Mouse (Mus musculus): ENCODE measurements around the gene Map4k4. TPM values are rescaled to one million over a fixed set of nuclear protein-coding genes. Genes with fewer than 3 reads are reported as not detected.
A peak's percentile ranks its signal among the peaks of the same experiment; 100 is the strongest.

Gene Map4k4
- total and polyA plus RNA-seq, 2 experiments from 2014 or later = 34.1 to 189 TPM

DNA sequence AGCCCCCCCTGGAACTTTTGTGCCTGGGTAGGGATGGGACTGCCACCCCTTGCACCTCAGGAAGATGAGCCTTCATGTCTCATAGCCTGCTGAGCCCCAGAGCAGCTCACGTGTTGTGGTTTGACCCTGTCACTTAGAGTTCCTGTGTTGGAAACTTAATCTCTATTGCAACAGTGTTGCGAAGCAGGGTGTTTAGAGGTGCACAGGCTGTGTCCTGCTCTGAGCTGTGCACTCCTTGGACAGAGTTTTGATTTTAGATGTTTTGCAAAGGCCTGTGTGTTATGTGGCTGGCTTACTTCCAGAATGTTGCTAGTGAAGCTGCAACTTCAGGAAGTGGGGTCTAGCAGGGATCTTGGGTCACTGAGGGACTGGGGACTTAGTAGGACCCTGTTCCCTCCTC lies 4.1 kb upstream of the Map4k4 start:
- no peak overlapping the region for H3K27ac ChIP-seq
- DNase-seq (ENCODE audit: low spot score) (no peak), ATAC-seq (no peak)
- no peak overlapping the region for H3K4me3 ChIP-seq (ENCODE audit: low read length)
- WGBS = 73% methylated on average over 2 of the region's 2 CpGs
- H3K9me3 ChIP-seq (ENCODE audit: low read length) = no peaks in the 10 kb centered on the region
- no peaks in the 10 kb centered on the region for H3K4me1 ChIP-seq (ENCODE audit: insufficient read depth, low read length)
- no peak for TF ChIP-seq CTCF (IDR thresholded peaks at IDR 0.05; ENCODE audit: low read depth)
- H3K36me3 ChIP-seq (ENCODE audit: insufficient read depth, low read length) = no peaks in the 10 kb centered on the region
- no peak overlapping the region for H3K9ac ChIP-seq (replicated peaks; ENCODE audit: low read length)
- no peaks in the 10 kb centered on the region for H3K27me3 ChIP-seq (ENCODE audit: insufficient read depth, low read length)
- no peak overlapping the region for H3K4me2 ChIP-seq (ENCODE audit: low read depth, low read length)

GRCm38 (mm10) chr1:39898686-39899085 lies 2.0 kb upstream of the Map4k4 start:
- no peak for TF ChIP-seq CTCF (IDR thresholded peaks at IDR 0.05; ENCODE audit: low read depth)

GRCm38 (mm10) chr1:39901063-39901811 lies 524 bp downstream of the Map4k4 start:
- Histone ChIP-seq H3K9ac (replicated peaks; ENCODE audit: low read length) (peak overlapping the region; percentile 100), H3K36me3 (ENCODE audit: insufficient read depth, low read length) (no peaks in the 10 kb centered on the region), H3K4me1 (ENCODE audit: insufficient read depth, low read length) (peaks cover 22% of the 10 kb centered on the region; the same call in 1 of the 2 replicates), H3K4me2 (ENCODE audit: low read depth, low read length) (peak overlapping the region; percentile 89), H3K4me3 (ENCODE audit: low read length) (peak overlapping the region; percentile 99), H3K27me3 (ENCODE audit: insufficient read depth, low read length) (no peaks in the 10 kb centered on the region), H3K27ac (peak overlapping the region; percentile 100), H3K9me3 (ENCODE audit: low read length) (no peaks in the 10 kb centered on the region)
- no peak for TF ChIP-seq CTCF (IDR thresholded peaks at IDR 0.05; ENCODE audit: low read depth)
- WGBS = 2% methylated on average over 52 of the region's 75 CpGs
- ATAC-seq (peak; percentile 48), DNase-seq (ENCODE audit: low spot score) (peak; percentile 66)

More at GRCm38 (mm10) chr1:39898686-39899085, 2.0 kb upstream of the Map4k4 start:
- no peaks in the 10 kb centered on the region for H3K36me3 ChIP-seq (ENCODE audit: insufficient read depth, low read length)
- ATAC-seq = no peak
- no peak overlapping the region for H3K9ac ChIP-seq (replicated peaks; ENCODE audit: low read length)
- no peak overlapping the region for H3K4me3 ChIP-seq (ENCODE audit: low read length)
- DNase-seq (ENCODE audit: low spot score) = no peak
- H3K27ac ChIP-seq = no peak overlapping the region
- peaks cover 9% of the 10 kb centered on the region; the same call in 1 of the 2 replicates for H3K4me1 ChIP-seq (ENCODE audit: insufficient read depth, low read length)
- no peaks in the 10 kb centered on the region for H3K9me3 ChIP-seq (ENCODE audit: low read length)
- H3K27me3 ChIP-seq (ENCODE audit: insufficient read depth, low read length) = no peaks in the 10 kb centered on the region
- H3K4me2 ChIP-seq (ENCODE audit: low read depth, low read length) = no peak overlapping the region
- 88% methylated on average over 4 of the region's 4 CpGs for WGBS

GRCm38 (mm10) chr1:39901851-39902703 lies 1.4 kb downstream of the Map4k4 start:
- Histone ChIP-seq H3K9me3 (ENCODE audit: low read length) (no peaks in the 10 kb centered on the region), H3K9ac (replicated peaks; ENCODE audit: low read length) (peak overlapping the region; percentile 100), H3K4me2 (ENCODE audit: low read depth, low read length) (peak overlapping the region; percentile 89), H3K27ac (peak overlapping the region; percentile 100), H3K4me3 (ENCODE audit: low read length) (peak overlapping the region; percentile 99), H3K4me1 (ENCODE audit: insufficient read depth, low read length) (peaks cover 25% of the 10 kb centered on the region; the same call in 1 of the 2 replicates), H3K27me3 (ENCODE audit: insufficient read depth, low read length) (no peaks in the 10 kb centered on the region), H3K36me3 (ENCODE audit: insufficient read depth, low read length) (no peaks in the 10 kb centered on the region)
- under 1% methylated on average over 26 of the region's 26 CpGs for WGBS
- no peak for TF ChIP-seq CTCF (IDR thresholded peaks at IDR 0.05; ENCODE audit: low read depth)
- ATAC-seq (no peak; the same call in 1 of the 2 replicates), DNase-seq (ENCODE audit: low spot score) (peak; percentile 60)

DNA sequence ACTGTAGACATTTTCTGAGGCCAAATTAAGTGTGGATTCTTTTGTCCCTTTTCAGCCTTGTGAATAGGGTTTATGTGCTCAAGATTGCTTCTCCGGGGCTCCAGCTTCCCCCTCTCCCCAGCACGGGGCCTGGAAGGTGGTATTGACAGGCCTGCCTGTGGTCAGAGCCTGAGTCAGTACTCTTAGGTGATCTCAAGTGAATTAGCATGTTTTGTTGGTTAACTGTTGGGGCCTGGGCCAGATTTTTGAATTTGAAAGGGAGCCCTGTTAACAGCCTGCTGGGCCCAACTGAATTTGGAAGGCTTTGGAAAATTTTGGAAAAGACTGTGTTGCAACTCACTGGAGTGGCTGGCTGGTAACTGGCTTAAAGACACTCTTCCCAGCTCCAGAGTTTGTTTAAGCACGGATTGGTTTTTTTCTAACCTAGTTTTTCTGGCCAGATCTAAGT lies 2.0 kb downstream of the Map4k4 start:
- Histone ChIP-seq H3K27ac (peak overlapping the region; percentile 100), H3K27me3 (ENCODE audit: insufficient read depth, low read length) (no peaks in the 10 kb centered on the region), H3K4me1 (ENCODE audit: insufficient read depth, low read length) (peaks cover 29% of the 10 kb centered on the region), H3K9ac (replicated peaks; ENCODE audit: low read length) (peak overlapping the region; percentile 100), H3K36me3 (ENCODE audit: insufficient read depth, low read length) (no peaks in the 10 kb centered on the region), H3K9me3 (ENCODE audit: low read length) (no peaks in the 10 kb centered on the region), H3K4me2 (ENCODE audit: low read depth, low read length) (peak overlapping the region; percentile 89), H3K4me3 (ENCODE audit: low read length) (peak overlapping the region; percentile 99)
- TF ChIP-seq CTCF (IDR thresholded peaks at IDR 0.05; ENCODE audit: low read depth) = no peak
- 2% methylated on average over 3 of the region's 3 CpGs for WGBS
- DNase-seq (ENCODE audit: low spot score) (peak; percentile 52), ATAC-seq (no peak)

GRCm38 (mm10) chr1:39904720-39905119 lies 4.0 kb downstream of the Map4k4 start:
- 74% methylated on average over 3 of the region's 3 CpGs for WGBS
- Histone ChIP-seq H3K9ac (replicated peaks; ENCODE audit: low read length) (no peak overlapping the region), H3K36me3 (ENCODE audit: insufficient read depth, low read length) (no peaks in the 10 kb centered on the region), H3K9me3 (ENCODE audit: low read length) (no peaks in the 10 kb centered on the region), H3K4me3 (ENCODE audit: low read length) (no peak overlapping the region), H3K27me3 (ENCODE audit: insufficient read depth, low read length) (no peaks in the 10 kb centered on the region), H3K4me1 (ENCODE audit: insufficient read depth, low read length) (peaks cover 29% of the 10 kb centered on the region), H3K4me2 (ENCODE audit: low read depth, low read length) (peak overlapping the region; percentile 45), H3K27ac (no peak overlapping the region)
- TF ChIP-seq CTCF (IDR thresholded peaks at IDR 0.05; ENCODE audit: low read depth) = no peak
- DNase-seq (ENCODE audit: low spot score) = no peak
- ATAC-seq = no peak
